Mouse (Mus musculus): ENCODE data around the gene Wipi2. TPM values are rescaled to one million over a fixed set of nuclear protein-coding genes. Genes with fewer than 3 reads are reported as not detected.

Gene Wipi2
- total and polyA plus RNA-seq, 2 experiments from 2014 or later: 19.6 to 37.2 TPM

- no peak overlapping the region for H3K4me3 ChIP-seq (ENCODE audit: low read depth, low read length)
- H3K36me3 ChIP-seq (replicated peaks; ENCODE audit: control insufficient read depth, insufficient read depth, low read length): peaks cover 18% of the 10 kb centered on the region
- no peak overlapping the region for H3K27ac ChIP-seq (ENCODE audit: low read depth)
- TF ChIP-seq EP300 (IDR thresholded peaks at IDR 0.05; ENCODE audit: low read depth) (no peak), CTCF (IDR thresholded peaks at IDR 0.05; ENCODE audit: low read depth) (no peak)
- no peak overlapping the region for H3K4me2 ChIP-seq (ENCODE audit: low read depth, low read length)
- no peaks in the 10 kb centered on the region for H3K9me3 ChIP-seq (replicated peaks; ENCODE audit: control insufficient read depth, low read length)
- no peaks in the 10 kb centered on the region for H3K27me3 ChIP-seq (ENCODE audit: control insufficient read depth, insufficient read depth, low read length)
- WGBS: 78% methylated on average over 6 of the region's 6 CpGs
- DNase-seq (ENCODE audit: low spot score) (no peak), ATAC-seq (ENCODE audit: insufficient read depth, low read depth) (no peak)
- no peaks in the 10 kb centered on the region for H3K4me1 ChIP-seq (ENCODE audit: control insufficient read depth, insufficient read depth)
- no peak overlapping the region for H3K9ac ChIP-seq (replicated peaks; ENCODE audit: low read depth, low read length)
Observed at GRCm38 (mm10) chr5:142641331-142642051, 14.0 kb downstream of the Wipi2 start.

GRCm38 (mm10) chr5:142648162-142648561, 20.7 kb downstream of the Wipi2 start:
- Histone ChIP-seq H3K27me3 (ENCODE audit: control insufficient read depth, insufficient read depth, low read length) (no peaks in the 10 kb centered on the region), H3K9ac (replicated peaks; ENCODE audit: low read depth, low read length) (no peak overlapping the region), H3K4me3 (ENCODE audit: low read depth, low read length) (no peak overlapping the region), H3K36me3 (replicated peaks; ENCODE audit: control insufficient read depth, insufficient read depth, low read length) (no peaks in the 10 kb centered on the region), H3K9me3 (replicated peaks; ENCODE audit: control insufficient read depth, low read length) (no peaks in the 10 kb centered on the region), H3K4me2 (ENCODE audit: low read depth, low read length) (no peak overlapping the region), H3K27ac (ENCODE audit: low read depth) (no peak overlapping the region), H3K4me1 (ENCODE audit: control insufficient read depth, insufficient read depth) (no peaks in the 10 kb centered on the region)
- no peak for DNase-seq (ENCODE audit: low spot score)
- no peak for ATAC-seq (ENCODE audit: insufficient read depth, low read depth)
- no peak for TF ChIP-seq CTCF (IDR thresholded peaks at IDR 0.05; ENCODE audit: low read depth)
- WGBS: 84% methylated on average over 7 of the region's 7 CpGs

- Histone ChIP-seq H3K4me3 (ENCODE audit: low read depth, low read length) (no peak overlapping the region), H3K27ac (ENCODE audit: low read depth) (no peak overlapping the region), H3K36me3 (replicated peaks; ENCODE audit: control insufficient read depth, insufficient read depth, low read length) (no peaks in the 10 kb centered on the region), H3K9ac (replicated peaks; ENCODE audit: low read depth, low read length) (no peak overlapping the region), H3K4me2 (ENCODE audit: low read depth, low read length) (no peak overlapping the region), H3K27me3 (ENCODE audit: control insufficient read depth, insufficient read depth, low read length) (no peaks in the 10 kb centered on the region), H3K4me1 (ENCODE audit: control insufficient read depth, insufficient read depth) (no peaks in the 10 kb centered on the region), H3K9me3 (replicated peaks; ENCODE audit: control insufficient read depth, low read length) (no peaks in the 10 kb centered on the region)
- DNase-seq (ENCODE audit: low spot score) (no peak), ATAC-seq (ENCODE audit: insufficient read depth, low read depth) (no peak)
- no peak for TF ChIP-seq CTCF (IDR thresholded peaks at IDR 0.05; ENCODE audit: low read depth)
- WGBS: 83% methylated on average over 4 of the region's 4 CpGs
Observed at GRCm38 (mm10) chr5:142649460-142650050, 22.1 kb downstream of the Wipi2 start.

- Histone ChIP-seq H3K4me3 (ENCODE audit: low read depth, low read length) (no peak overlapping the region), H3K4me1 (ENCODE audit: control insufficient read depth, insufficient read depth) (no peaks in the 10 kb centered on the region), H3K9ac (replicated peaks; ENCODE audit: low read depth, low read length) (no peak overlapping the region), H3K27ac (ENCODE audit: low read depth) (no peak overlapping the region), H3K27me3 (ENCODE audit: control insufficient read depth, insufficient read depth, low read length) (no peaks in the 10 kb centered on the region), H3K4me2 (ENCODE audit: low read depth, low read length) (no peak overlapping the region), H3K36me3 (replicated peaks; ENCODE audit: control insufficient read depth, insufficient read depth, low read length) (no peaks in the 10 kb centered on the region), H3K9me3 (replicated peaks; ENCODE audit: control insufficient read depth, low read length) (no peaks in the 10 kb centered on the region)
- no peak for TF ChIP-seq EP300 (IDR thresholded peaks at IDR 0.05; ENCODE audit: low read depth)
- no peak for TF ChIP-seq CTCF (IDR thresholded peaks at IDR 0.05; ENCODE audit: low read depth)
- DNase-seq (ENCODE audit: low spot score): no peak
- 54% methylated on average over 3 of the region's 3 CpGs for WGBS
- no peak for ATAC-seq (ENCODE audit: insufficient read depth, low read depth)
Observed at GRCm38 (mm10) chr5:142650390-142650789, 22.9 kb downstream of the Wipi2 start.

DNA sequence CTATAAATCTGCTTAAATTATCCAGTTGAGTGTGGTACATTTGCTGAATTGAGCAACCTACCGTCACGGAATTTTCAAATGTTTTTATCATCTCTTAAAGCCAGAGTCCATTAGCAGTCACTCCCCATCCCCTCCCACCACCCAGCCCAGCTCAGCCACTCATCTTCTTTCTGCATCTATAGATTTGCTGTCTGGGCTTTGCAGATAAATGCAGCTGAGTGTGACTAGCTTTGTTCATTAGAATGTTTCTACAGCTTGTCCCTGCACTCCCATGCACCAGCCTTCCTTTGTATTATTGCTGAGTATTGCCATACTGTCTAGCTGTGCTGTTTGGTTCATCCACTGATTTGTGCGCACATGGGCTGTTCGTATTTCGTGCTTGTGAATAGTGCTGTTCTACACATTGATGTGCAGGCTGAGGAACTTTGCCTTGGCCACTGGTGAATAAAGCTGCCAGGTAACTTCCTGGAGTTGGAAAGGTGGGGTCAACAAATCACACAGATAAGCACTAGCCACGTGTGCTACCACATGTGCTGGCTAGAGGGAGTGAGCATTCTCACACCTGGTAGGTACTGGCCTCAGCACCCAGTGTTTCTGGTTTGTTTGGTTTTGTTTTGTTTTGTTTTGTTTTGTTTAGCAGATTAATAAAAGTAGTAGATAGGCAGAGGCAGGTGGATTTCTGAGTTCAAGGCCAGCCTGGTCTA, 23.4 kb downstream of the Wipi2 start:
- Histone ChIP-seq H3K36me3 (replicated peaks; ENCODE audit: control insufficient read depth, insufficient read depth, low read length) (peaks cover 4% of the 10 kb centered on the region), H3K27me3 (ENCODE audit: control insufficient read depth, insufficient read depth, low read length) (no peaks in the 10 kb centered on the region), H3K9ac (replicated peaks; ENCODE audit: low read depth, low read length) (no peak overlapping the region), H3K27ac (ENCODE audit: low read depth) (no peak overlapping the region), H3K4me1 (ENCODE audit: control insufficient read depth, insufficient read depth) (no peaks in the 10 kb centered on the region), H3K4me2 (ENCODE audit: low read depth, low read length) (no peak overlapping the region), H3K9me3 (replicated peaks; ENCODE audit: control insufficient read depth, low read length) (no peaks in the 10 kb centered on the region), H3K4me3 (ENCODE audit: low read depth, low read length) (no peak overlapping the region)
- no peak for TF ChIP-seq EP300 (IDR thresholded peaks at IDR 0.05; ENCODE audit: low read depth)
- TF ChIP-seq CTCF (IDR thresholded peaks at IDR 0.05; ENCODE audit: low read depth): no peak
- DNase-seq (ENCODE audit: low spot score): no peak
- WGBS: 77% methylated on average over 6 of the region's 6 CpGs
- ATAC-seq (ENCODE audit: insufficient read depth, low read depth): no peak
